Comparison of ENCODE assay signal across 9 mouse cellular contexts in genomic region chr12:106479878-106480194, GRCm38 (mm10).
DNase-seq lines count a peak whose midpoint lies in the region; ATAC-seq lines count a peak whose summit lies in the region.
"Had no signal": no experiment of that assay in that cellular context is flagged by ENCODE, and none has a peak within 500 bp of the region (broad histone marks: within the 10 kb centered on the region; RNA-seq: fewer than 3 reads in every experiment).

No protein-coding gene starts in this region.

- no peak for DNase-seq in heart, postnatal 36 days
- DNase-seq in cerebellum, adult 11 months: no peak
- DNase-seq in frontal cortex, postnatal 10 days (ENCODE audit: low spot score in 2 of 2): no peak

- no peaks in the 10 kb centered on the region for H3K9me3 ChIP-seq in heart, embryonic 16.5 days (replicated peaks; ENCODE audit: control insufficient read depth, low read length)
- H3K9me3 ChIP-seq in embryonic facial prominence, embryonic 12.5 days: no peaks in the 10 kb centered on the region
- H3K9me3 ChIP-seq in hindbrain, embryonic 15.5 days: no peaks in the 10 kb centered on the region
- H3K9me3 ChIP-seq in midbrain, embryonic 12.5 days: no peaks in the 10 kb centered on the region

- no peaks in the 10 kb centered on the region for H3K36me3 ChIP-seq in heart, embryonic 16.5 days (ENCODE audit: control insufficient read depth, insufficient read depth)
- H3K36me3 ChIP-seq in embryonic facial prominence, embryonic 12.5 days: no peaks in the 10 kb centered on the region
- H3K36me3 ChIP-seq in hindbrain, embryonic 15.5 days: no peaks in the 10 kb centered on the region
- no peaks in the 10 kb centered on the region for H3K36me3 ChIP-seq in midbrain, embryonic 12.5 days

- peak overlapping the region; percentile 43 for H3K4me2 ChIP-seq in heart, embryonic 16.5 days (ENCODE audit: low read depth, low read length)
- H3K4me2 ChIP-seq in embryonic facial prominence, embryonic 12.5 days (replicated peaks): peak overlapping the region; percentile 37
- H3K4me2 ChIP-seq in hindbrain, embryonic 15.5 days: peak overlapping the region; percentile 49
- H3K4me2 ChIP-seq in midbrain, embryonic 12.5 days (replicated peaks): peak overlapping the region; percentile 56

- peaks cover 51% of the 10 kb centered on the region for H3K27me3 ChIP-seq in heart, embryonic 16.5 days (ENCODE audit: control insufficient read depth, insufficient read depth, low read length)
- H3K27me3 ChIP-seq in embryonic facial prominence, embryonic 12.5 days: peaks cover 41% of the 10 kb centered on the region
- peaks cover 13% of the 10 kb centered on the region for H3K27me3 ChIP-seq in hindbrain, embryonic 15.5 days
- H3K27me3 ChIP-seq in midbrain, embryonic 12.5 days: peaks cover 44% of the 10 kb centered on the region

- H3K9ac ChIP-seq in heart, embryonic 16.5 days (ENCODE audit: low read length): no peak overlapping the region
- no peak overlapping the region for H3K9ac ChIP-seq in embryonic facial prominence, embryonic 12.5 days
- H3K9ac ChIP-seq in hindbrain, embryonic 15.5 days: peak overlapping the region; percentile 14; the same call in 1 of the 2 replicates
- H3K9ac ChIP-seq in midbrain, embryonic 12.5 days (replicated peaks): no peak overlapping the region

- H3K4me3 ChIP-seq in heart, embryonic 16.5 days (ENCODE audit: low read length): peak overlapping the region; percentile 36
- peak overlapping the region; percentile 17; the same call in 1 of the 2 replicates for H3K4me3 ChIP-seq in embryonic facial prominence, embryonic 12.5 days
- H3K4me3 ChIP-seq in hindbrain, embryonic 15.5 days: peak overlapping the region; percentile 30
- H3K4me3 ChIP-seq in midbrain, embryonic 12.5 days: peak overlapping the region; percentile 22

- WGBS in heart, embryonic 16.5 days: 14% methylated on average over 6 of the region's 6 CpGs
- 7% methylated on average over 6 of the region's 6 CpGs for WGBS in embryonic facial prominence, embryonic 12.5 days
- WGBS in hindbrain, embryonic 15.5 days: 4% methylated on average over 6 of the region's 6 CpGs
- WGBS in midbrain, embryonic 12.5 days: 4% methylated on average over 6 of the region's 6 CpGs

- ATAC-seq in heart, embryonic 16.5 days (replicated peaks; ENCODE audit: extremely low read depth, insufficient read depth, low FRiP score): no peak
- ATAC-seq in embryonic facial prominence, embryonic 12.5 days (ENCODE audit: insufficient number of reproducible peaks, insufficient read depth, low FRiP score, low TSS enrichment): no peak
- ATAC-seq in hindbrain, embryonic 15.5 days (ENCODE audit: low FRiP score, low read depth): no peak
- ATAC-seq in midbrain, embryonic 12.5 days (ENCODE audit: low FRiP score, low read depth): no peak
- no peak for ATAC-seq in erythroid progenitor cell, adult 5-6 weeks (replicated peaks; ENCODE audit: low FRiP score, poor library complexity, severe bottlenecking)
- ATAC-seq: inflammation-experienced regulatory T-cells, adult 6 months had no signal

- H3K27ac ChIP-seq in heart, embryonic 16.5 days (ENCODE audit: low read length): no peak overlapping the region
- H3K27ac ChIP-seq in embryonic facial prominence, embryonic 12.5 days: no peak overlapping the region
- H3K27ac ChIP-seq in hindbrain, embryonic 15.5 days (replicated peaks): peak overlapping the region; percentile 49
- peak overlapping the region; percentile 65 for H3K27ac ChIP-seq in midbrain, embryonic 12.5 days (replicated peaks)

- H3K4me1 ChIP-seq in heart, embryonic 16.5 days (ENCODE audit: control insufficient read depth, insufficient read depth, low read length): no peaks in the 10 kb centered on the region
- peaks cover 12% of the 10 kb centered on the region for H3K4me1 ChIP-seq in embryonic facial prominence, embryonic 12.5 days
- peaks cover 44% of the 10 kb centered on the region for H3K4me1 ChIP-seq in hindbrain, embryonic 15.5 days (replicated peaks)
- H3K4me1 ChIP-seq in midbrain, embryonic 12.5 days: peaks cover 57% of the 10 kb centered on the region

- intact Hi-C loops in heart, postnatal 36 days (cut with DNase I): no loop called here

Comparison
In these comparisons a context has a peak if more than half of its experiments do, and no peak if none do; other contexts are left out.
1. H3K27ac ChIP-seq: peak in hindbrain, embryonic 15.5 days (single experiment) and midbrain, embryonic 12.5 days (single experiment); none in heart, embryonic 16.5 days (single experiment) and embryonic facial prominence, embryonic 12.5 days (single experiment).
2. Peak in every context shown above with its lines, with median percentiles within 50 percentile points of each other: H3K4me2 ChIP-seq and H3K4me3 ChIP-seq.